Mouse (Mus musculus) R1 (cell line): ENCODE measurements at regions not wholly inside any gene's neighbourhood (a gene's known extent, or its start where the extent isn't known, plus 50 kb on each side); places are given as distances from the start of the nearest gene placed in this dataset.

Experiments used
- DNase-seq: peaks from one replicate; pipeline ENCODE4 v3.0.0-alpha.2; 2018; ENCODE audit warnings: low read depth, low spot score

DNA sequence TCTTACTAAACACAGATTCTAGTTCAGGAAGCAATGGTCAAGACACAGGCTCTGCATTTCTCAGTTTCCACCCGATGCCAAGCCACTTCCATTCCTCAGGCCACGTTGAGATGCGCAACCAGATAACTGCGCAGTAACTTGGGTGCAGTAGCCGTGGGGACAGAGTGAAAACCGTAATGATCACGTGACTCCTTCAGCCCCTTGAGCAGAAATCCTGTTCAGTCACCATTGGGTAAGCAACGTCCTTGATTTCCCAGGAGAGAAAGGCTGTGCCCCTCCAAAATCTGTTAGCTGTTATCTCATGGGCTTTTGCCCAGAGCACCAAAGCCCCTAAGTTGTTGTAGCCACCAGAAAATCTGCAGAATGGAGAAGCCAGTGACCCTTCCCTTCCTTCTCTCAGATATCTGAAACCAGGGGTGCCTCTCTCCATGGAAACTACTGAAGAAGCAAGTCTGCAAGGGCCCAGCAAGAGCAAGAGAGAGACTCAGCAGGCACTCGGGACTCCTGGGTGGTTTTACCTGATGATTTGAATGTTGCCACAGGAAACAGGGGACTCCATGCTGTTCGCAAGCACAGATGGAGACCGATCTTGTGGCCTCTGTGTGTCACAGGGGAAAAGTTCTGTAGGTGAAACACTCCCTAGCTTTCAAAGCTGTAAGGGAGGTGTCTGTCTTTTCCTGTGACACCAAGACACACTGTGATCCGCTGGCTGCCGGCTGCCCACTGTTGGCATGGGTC, 126.7 kb downstream of the Lmo4 start:
- peak; percentile 5 for DNase-seq

DNA sequence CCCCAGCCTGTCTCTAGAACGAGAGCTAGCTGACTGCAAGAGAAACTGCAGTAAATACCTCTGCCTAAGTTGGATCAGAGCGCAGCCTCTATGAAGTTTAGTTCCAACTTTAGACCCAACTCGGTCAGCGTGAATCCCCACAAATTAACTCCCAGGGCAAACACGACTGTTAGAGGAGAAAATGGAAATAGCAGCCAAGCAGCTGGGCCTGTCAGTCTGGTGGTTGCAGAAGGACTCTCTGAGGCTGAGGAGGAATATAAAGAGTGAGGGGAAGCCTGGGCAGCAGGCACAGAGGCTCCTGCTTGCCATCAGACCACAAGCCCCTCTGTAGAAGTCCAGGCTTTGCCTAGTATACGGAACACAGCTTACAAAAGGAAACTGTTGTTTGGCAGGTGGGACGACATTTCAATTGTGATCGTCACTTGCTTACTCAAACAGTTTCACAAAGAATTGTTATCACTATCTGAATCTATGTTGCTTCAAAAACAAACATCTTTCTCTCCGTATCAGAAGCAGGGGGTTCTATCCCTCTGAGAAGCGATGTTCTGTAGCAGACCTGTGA, 135.0 kb downstream of the Lmo4 start:
- no peak for DNase-seq

DNA sequence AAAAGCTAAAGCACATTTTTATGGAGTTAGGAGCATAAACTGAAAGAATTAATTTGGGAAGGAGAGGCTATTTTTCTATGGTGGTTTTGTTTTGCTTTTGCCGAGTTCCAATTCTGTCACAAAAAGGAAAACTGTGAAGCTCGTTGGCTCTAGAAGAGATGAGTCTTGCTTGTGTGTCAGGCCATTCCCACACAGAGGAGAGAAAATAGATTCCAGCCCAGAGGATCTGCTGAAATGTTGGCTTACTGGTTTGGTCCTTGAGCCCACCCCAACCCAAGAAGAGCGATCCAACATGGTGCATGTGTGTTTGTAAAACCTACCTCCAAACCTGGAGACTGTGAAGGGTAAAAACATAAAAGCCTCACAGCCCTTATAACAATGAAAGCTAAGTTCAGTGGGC, 138.0 kb downstream of the Lmo4 start:
- no peak for DNase-seq

DNA sequence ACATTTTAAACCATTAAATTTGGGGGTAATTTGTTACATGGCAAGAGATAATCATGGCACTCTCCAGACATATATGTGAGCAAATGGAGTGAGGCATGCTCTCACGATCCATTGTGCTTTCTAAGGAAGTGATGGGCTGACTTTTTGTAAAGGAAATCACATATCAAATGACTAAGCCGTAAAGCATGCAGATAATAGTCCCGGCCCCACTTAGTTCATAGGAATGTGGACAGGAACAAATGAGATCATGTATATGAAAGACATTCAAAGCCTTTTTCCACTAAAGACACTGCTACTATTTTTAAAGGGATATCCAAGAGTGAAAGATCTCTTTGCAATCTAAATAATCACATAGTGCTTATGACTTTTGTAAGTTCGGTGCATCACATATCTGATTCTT, 146.9 kb downstream of the Lmo4 start:
- no peak for DNase-seq

DNA sequence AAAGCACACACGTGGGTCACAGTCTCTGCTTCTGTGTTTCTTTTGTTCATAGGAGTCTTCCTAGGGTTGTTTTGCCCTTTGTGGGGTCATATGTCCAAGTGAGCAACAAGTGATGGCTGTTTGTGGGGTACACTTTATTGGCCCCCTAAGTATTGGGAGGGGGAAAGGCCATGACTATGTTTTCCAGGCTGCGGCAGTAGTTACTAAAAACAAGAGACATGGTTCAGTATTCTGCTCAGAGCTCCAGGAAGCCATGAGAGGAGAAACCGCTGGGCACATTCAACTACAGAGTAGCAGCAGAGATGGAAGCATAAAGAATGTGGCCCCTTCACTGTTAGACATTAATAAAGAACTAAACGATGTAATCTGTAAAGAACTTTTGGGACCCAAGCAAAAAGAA, 154.7 kb downstream of the Lmo4 start:
- DNase-seq: no peak

DNA sequence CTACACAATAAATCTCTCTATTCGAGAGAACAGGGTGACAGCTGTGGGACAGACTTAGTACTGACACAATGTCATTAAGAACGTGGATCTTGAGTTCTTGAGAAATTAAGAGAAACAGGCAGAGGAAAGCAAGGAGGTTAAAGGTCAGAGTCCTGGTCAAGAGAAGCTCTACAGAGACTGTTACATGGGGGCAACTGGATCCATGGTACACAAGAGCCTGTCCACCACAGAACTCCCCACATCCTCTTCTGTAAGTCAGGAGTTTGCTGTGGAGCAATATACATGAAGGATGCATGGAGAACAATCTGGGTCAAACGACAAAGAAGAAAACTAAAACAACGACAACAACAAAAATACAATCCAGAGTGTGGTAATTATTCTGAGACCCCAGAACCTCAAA, 155.8 kb downstream of the Lmo4 start:
- no peak for DNase-seq

DNA sequence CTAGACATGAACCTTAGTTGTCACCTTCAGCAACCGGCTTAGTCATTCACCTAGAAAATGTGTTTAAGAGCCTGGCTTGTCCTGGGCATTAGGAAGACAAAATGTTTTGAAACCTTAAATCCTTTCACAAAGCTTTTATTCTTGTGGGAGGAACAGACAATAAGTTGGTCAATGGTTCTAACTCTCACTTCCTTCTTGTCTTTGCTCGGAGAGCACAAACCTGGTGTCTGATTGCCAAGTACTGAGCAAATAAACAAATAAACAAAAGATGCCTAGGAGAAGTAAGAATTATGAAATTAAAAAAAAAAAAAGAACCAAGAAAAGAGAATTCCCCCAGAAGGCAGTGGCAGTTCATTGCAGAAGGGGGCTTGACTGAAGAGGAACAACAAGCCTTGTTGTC, 160.7 kb downstream of the Lmo4 start:
- no peak for DNase-seq

DNA sequence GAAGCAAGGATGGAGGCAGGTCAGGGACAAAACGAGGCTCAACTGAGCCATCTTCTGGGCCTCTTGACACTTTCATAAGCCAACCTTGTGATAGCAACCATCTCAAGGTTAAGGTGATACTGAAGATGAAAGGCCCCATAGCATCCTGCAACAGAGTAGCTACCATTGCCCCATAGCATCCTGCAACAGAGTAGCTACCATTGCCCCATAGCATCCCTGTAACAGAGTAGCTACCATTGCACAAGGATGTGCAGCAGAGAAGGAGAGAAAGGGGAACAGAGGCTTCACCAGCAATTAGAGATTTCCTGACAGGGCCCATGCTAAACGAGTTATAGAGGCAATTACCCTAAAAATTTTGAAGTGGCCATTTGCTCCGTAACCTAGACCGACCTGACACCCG, 163.2 kb downstream of the Lmo4 start:
- no peak for DNase-seq

DNA sequence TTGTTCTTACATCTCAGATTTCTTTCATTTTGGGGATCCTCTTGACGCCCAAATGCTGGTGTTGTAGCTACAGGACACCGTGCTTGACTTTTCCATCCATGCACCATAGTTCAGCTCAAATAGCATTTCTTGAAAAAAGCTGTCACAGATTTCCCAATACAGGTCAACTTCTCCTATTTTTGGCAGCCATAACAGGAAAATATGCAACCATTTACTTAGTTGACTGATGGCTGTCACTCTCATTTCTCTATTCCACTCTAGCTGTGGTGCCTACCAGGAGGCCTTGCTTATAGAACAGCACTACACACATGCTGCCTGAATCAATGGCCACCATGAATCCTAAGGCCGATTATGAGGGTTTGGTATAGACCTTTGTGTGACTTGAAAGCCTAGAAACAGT, 165.5 kb downstream of the Lmo4 start:
- no peak for DNase-seq

DNA sequence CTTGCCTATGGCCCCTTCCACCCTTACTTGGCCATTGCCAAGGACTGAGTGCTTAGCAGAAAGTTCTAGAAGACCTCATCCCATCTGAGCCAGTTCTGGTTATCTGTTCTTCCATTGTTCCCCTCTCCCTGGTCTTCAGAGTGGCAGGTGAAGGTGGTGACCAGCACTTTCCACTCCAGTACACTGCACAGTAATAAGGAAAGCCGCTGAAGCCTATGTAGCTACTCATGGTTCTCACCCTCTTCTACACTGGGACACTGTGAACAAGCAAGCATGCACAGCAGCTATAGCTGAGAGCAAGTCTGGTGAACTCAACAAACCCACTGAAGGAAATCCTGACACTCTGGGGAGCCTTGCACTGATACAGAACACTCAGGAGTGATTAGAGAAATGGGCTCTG, 175.4 kb downstream of the Lmo4 start:
- no peak for DNase-seq

DNA sequence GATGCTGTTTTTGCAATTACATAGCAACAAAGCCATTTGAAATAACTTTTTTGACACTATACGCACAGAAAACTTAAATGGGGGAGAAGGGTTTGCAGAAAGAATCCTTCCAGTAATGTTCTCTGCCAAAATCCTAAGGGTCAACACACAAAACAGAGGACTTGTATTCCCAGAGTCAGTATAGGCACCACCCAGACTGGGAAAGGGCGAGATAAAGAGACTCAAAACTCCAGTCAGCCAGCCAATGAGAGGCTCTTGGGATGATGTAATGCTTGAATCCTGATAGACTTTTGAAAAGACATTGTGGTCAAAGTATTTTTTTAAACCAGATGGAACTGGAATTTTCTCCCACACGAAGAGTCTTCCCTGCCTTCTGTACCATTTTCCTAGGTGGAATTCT, 175.9 kb downstream of the Lmo4 start:
- DNase-seq: no peak

DNA sequence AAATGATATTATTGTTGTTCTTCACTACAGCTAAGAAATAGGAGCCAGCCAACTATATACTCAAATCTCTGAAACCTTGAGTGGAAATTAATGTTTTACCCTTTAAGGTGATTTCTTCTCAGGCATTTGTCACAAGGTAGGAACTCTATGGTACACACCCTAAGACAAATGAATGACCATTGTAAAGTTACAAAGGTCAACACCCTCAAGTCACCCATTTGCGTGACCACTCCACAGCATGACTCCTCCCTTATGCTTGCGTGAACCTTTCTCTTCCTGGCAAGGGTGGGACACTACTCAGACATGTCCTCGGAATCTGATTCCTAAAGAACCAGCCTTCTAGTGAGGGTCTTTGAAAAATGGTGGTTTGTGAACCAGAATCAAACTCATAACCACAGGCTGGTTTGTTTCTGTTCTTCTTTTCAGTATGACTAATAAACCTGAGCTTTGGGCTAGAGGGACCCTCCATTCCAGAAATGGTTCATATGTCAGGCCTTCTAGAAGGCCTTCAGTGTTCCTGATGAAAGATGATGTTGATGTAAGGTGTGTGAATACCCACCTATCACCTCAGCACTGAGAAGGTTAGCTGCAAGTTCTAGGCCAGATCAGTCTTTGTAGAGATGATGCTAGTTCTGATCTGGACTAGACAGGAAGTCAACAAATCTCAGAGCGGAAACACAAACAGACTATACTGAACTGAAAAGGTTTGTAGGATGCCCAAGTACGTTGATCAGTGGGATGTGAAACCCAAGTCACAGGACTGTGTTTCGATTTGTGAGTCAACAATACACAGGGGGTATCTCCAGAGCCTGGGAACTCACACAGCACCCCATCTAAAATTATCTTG, 177.7 kb downstream of the Lmo4 start:
- no peak for DNase-seq

DNA sequence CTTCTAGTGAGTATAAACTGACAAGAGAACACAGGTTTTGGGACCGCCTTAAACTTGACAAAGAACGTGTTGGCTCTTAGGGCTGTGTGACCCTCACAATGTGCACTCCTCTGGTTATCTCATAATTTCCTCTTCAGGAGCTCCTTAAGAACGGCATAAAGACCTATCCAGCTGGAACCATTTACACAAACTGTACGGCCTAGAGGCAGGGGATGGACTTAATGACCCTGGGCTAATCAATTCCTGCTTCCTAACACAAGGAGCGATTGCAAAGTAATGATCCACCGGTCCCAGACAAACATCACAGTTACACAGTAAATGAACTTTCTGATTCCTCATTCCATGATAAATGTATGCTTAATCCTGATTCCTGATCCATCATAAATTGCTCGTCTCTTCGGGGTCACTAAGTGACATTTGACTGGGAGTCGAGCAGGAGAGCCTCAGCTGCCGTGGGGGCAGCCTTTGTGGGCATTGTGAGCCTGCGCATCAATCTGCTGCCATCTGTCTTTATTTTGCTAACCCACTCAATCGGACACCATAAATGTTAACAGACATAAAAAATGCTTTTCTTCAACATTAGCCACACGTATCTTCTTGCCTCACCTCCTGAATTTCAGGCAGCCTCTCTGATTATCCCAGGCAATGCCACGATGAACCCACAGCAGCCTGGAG, 179.4 kb downstream of the Lmo4 start:
- no peak for DNase-seq

DNA sequence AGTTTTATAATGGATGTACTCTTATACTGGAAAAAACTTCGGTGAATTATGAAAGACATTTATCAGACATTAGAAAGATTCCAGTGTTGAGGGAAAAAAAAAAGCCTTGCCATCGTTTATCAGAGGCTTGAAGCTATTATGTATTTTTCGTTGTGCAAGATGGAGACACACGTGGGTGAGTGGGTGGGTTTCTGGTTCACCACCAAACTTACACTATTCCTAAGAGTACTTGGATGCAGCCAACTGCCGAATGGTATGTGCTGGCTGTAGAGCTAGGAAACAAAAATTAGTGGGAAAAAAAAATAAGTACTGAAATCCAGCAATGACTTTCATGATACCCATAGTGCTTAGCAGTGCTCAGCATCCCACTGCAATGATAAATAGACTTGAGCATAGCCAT, 180.8 kb downstream of the Lmo4 start:
- DNase-seq: no peak

DNA sequence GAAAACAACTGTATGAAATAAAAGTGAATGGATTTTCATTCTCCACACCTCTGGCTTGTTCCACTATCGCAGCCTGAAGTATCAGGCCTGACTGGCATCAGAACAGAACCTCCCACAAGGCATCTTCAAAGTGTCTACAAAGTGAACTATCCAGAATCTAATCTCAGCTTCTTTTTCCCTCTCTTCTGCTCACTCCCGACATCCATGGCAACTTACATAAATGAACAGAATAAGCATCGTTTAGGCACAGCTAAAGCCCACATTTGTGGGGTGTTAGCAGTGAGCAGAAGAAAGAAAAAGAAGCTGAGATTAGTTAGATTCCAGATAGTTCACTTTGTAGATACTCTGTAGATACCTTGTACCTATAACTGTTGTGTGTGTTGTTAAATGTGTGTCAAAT, 182.0 kb downstream of the Lmo4 start:
- DNase-seq: no peak

DNA sequence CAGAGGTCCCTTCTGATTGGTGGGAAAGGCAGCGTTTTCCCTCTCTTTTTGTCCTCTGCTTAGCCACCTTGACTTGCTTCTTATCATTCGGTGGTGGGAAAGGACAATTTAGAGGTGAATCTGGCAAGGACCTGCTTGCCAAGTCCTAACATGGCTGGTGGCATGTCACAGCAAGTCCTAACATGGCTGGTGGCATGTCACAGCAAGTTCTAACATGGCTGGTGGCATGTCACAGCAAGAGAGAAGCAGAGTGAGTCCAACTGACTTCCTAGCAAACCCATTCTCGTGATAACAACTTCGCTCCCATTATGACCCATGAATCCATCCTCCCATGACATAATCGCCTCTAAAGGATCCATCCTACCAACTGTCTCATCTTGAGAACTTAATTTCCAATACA, 183.1 kb downstream of the Lmo4 start:
- DNase-seq: no peak

DNA sequence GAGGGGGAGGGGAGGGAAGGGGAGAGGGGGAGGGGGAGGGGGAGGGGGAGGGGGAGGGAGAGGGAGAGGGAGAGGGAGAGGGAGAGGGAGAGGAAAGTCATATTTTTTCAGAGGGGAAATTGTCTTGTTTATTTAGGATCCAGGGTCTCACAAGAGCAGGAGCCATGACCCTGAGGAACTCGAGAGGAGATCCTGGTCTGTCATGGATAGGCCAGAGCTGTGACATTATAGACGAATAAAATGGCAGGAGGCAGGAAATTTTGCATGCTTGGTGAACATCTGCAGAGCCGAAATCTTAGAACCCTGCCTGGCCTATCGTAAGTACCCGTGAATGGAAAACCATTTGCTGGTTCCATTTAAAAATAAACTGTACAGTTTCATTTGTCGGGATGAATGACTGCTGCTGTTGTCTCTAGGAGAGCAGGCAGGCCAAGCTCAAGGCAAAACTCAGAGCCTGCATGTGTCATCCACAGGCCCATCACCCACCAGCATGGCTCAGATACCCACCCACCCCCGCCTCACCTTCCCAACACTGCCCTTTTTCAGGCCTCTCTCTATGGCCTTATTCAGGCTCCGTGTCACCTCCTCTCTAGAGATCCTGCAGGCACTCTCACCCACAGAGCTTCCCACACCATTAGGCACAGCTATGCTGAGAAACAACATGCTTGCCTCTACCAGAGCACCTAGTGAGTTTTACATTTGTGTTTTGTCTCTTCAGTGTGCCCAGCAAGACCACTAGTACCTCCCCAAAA, 184.7 kb downstream of the Lmo4 start:
- DNase-seq: no peak

DNA sequence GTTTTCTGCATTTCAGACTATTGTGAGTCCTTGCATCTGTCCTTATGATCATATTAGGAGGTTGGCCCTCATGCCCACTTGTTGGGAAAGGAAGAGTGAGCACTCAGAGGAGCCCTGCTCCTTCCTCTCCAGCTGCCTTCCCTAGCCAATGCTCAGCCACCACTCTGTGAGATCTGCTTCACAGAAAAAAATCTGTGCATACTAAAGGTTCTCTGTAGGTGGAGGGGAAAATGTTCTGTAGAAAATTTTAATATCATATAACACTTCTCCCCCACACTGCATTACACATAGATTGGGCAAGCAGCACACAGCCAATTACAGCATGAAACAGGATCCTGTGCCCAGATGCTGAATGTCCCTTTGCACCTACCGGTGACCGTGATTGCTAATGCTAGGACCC, 185.7 kb downstream of the Lmo4 start:
- no peak for DNase-seq

DNA sequence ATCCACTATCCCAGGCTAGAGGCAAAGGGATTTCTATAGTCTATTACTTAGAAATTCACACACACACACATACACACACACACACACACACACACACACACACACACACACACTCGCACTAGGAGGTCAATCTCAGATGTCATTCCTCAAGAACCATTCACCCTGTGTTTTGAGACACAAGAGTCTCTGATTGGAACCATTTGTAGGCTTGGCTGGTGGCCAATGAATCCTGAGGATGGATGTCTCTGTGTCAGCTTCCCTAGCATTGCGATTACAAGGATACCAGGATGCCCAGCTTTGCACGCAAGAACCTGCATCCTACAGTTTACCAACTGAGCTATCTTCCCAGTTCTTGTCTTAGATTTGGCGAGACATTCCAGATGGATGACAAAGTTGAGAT, 186.5 kb downstream of the Lmo4 start:
- DNase-seq: no peak

DNA sequence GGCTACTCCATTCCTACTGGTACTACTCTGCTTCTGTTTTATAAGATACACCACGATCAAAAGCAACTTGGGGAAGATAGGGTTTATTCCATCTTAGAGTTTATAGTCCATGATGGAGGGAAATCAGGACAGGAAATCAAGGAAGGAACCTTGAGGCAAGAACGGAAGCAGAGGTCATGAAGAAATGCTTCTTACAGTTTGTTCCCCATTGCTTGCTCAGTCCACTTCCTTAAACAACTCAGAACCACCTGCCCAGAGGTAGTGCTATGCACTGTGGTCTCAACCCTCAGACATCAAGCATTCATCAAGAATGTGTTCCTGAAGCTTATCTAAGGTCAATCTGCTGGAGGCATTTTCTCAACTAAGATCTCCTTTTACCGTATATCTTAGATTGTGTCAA, 189.8 kb downstream of the Lmo4 start:
- no peak for DNase-seq

DNA sequence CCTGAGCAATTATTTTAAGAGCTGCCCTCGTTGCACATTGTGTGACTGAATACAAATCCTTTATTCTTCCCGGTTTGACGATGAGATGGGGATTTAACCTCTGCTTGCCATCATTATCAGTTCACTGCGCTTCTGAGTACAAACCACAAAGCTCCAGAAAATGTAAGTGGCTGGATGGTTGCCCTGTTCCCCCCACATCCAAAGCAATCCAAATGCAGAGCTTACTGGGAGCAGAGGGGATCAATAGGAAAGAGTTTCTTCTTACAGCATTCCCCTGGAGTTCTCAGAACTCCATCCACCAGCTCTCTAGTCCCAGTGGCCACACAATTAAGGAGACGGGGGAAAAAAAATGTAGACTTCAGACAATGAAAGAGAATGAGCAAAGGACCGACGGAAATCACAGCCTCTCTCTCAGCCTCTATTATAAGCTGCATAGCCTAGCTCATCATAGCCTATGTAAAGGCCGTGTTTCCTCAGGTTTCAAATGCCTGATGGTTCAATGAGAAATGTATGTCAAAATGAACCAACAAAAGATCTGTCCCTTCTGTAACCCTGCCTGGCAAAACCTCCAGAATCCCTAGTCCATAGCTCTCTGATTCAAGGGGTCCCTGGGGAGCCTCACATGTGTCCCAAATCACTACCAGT, 191.4 kb downstream of the Lmo4 start:
- DNase-seq: no peak
